In genomic region chr3:107743107-107743506, GRCm38 (mm10) we compare ENCODE assay signal across 14 mouse cellular contexts. TPM values are rescaled to one million over a fixed set of nuclear protein-coding genes. Genes with fewer than 3 reads are reported as not detected.
DNase-seq lines count a peak whose midpoint lies in the region; ATAC-seq and TF ChIP-seq lines count a peak whose summit lies in the region.
"Had no signal": no experiment of that assay in that cellular context is flagged by ENCODE, and none has a peak within 500 bp of the region (broad histone marks: within the 10 kb centered on the region; RNA-seq: fewer than 3 reads in every experiment).

No protein-coding gene starts in this region.

- no peak overlapping the region for H3K4me2 ChIP-seq in forebrain, postnatal 0 days (ENCODE audit: low read depth)
- no peak overlapping the region for H3K4me2 ChIP-seq in kidney, embryonic 15.5 days
- H3K4me2 ChIP-seq in kidney, postnatal 0 days (ENCODE audit: low read length): no peak overlapping the region
- H3K4me2 ChIP-seq: heart, embryonic 15.5 days; limb, embryonic 13.5 days had no signal

- H3K4me1 ChIP-seq in forebrain, embryonic 10.5 days: peaks cover 45% of the 10 kb centered on the region
- H3K4me1 ChIP-seq in forebrain, postnatal 0 days (ENCODE audit: insufficient read depth): peaks cover 9% of the 10 kb centered on the region
- H3K4me1 ChIP-seq in kidney, embryonic 15.5 days: peaks cover 52% of the 10 kb centered on the region
- H3K4me1 ChIP-seq in kidney, postnatal 0 days (replicated peaks; ENCODE audit: insufficient read depth, low read length): peaks cover 41% of the 10 kb centered on the region

- H3K79me2 ChIP-seq in C2C12 (ENCODE audit: control insufficient read depth, insufficient read depth): peaks cover 55% of the 10 kb centered on the region

- no peaks in the 10 kb centered on the region for H3K9me3 ChIP-seq in forebrain, embryonic 10.5 days
- H3K9me3 ChIP-seq in forebrain, postnatal 0 days (ENCODE audit: low read length): no peaks in the 10 kb centered on the region
- no peaks in the 10 kb centered on the region for H3K9me3 ChIP-seq in kidney, embryonic 15.5 days (replicated peaks)
- no peaks in the 10 kb centered on the region for H3K9me3 ChIP-seq in kidney, postnatal 0 days (replicated peaks; ENCODE audit: low read length)
- H3K9me3 ChIP-seq: heart, embryonic 15.5 days; limb, embryonic 13.5 days had no signal

- TF ChIP-seq CTCF in forebrain, postnatal 0 days (IDR thresholded peaks at IDR 0.05; ENCODE audit: low read depth): no peak
- no peak for TF ChIP-seq CTCF in C2C12 (IDR thresholded peaks at IDR 0.05; ENCODE audit: control insufficient read depth, insufficient read depth, insufficient read length)
- no peak for TF ChIP-seq CTCF in kidney, postnatal 0 days (IDR thresholded peaks at IDR 0.05; ENCODE audit: low read depth)

- peaks cover 9% of the 10 kb centered on the region for H3K79me3 ChIP-seq in C2C12 (ENCODE audit: low read depth)

- H3K27me3 ChIP-seq in forebrain, embryonic 10.5 days (ENCODE audit: poor library complexity, severe bottlenecking): no peaks in the 10 kb centered on the region
- no peaks in the 10 kb centered on the region for H3K27me3 ChIP-seq in forebrain, postnatal 0 days (ENCODE audit: insufficient read depth, low read length)
- no peaks in the 10 kb centered on the region for H3K27me3 ChIP-seq in kidney, embryonic 15.5 days
- no peaks in the 10 kb centered on the region for H3K27me3 ChIP-seq in C2C12 (ENCODE audit: control insufficient read depth, insufficient read depth, insufficient read length)
- no peaks in the 10 kb centered on the region for H3K27me3 ChIP-seq in kidney, postnatal 0 days (ENCODE audit: insufficient read depth, low read length)
- H3K27me3 ChIP-seq: heart, embryonic 15.5 days; limb, embryonic 13.5 days had no signal

- no peak overlapping the region for H3ac ChIP-seq in C2C12 (ENCODE audit: control insufficient read depth, insufficient read length, low read depth)

- H3K36me3 ChIP-seq in forebrain, embryonic 10.5 days (replicated peaks): peaks cover 30% of the 10 kb centered on the region
- H3K36me3 ChIP-seq in forebrain, postnatal 0 days (ENCODE audit: insufficient read depth): no peaks in the 10 kb centered on the region
- H3K36me3 ChIP-seq in kidney, embryonic 15.5 days: peaks cover 23% of the 10 kb centered on the region
- peaks cover 69% of the 10 kb centered on the region for H3K36me3 ChIP-seq in C2C12 (ENCODE audit: control insufficient read depth, insufficient read depth)
- 0 out of 2 replicates have a peak, but pooled peaks cover 3% of the 10 kb centered on the region for H3K36me3 ChIP-seq in kidney, postnatal 0 days (ENCODE audit: insufficient read depth, low read length)

- WGBS in forebrain, embryonic 10.5 days: 45% methylated on average over 3 of the region's 3 CpGs
- 51% methylated on average over 3 of the region's 3 CpGs for WGBS in forebrain, postnatal 0 days
- 25% methylated on average over 3 of the region's 3 CpGs for WGBS in kidney, embryonic 15.5 days
- 32% methylated on average over 3 of the region's 3 CpGs for WGBS in kidney, postnatal 0 days

- H3K4me3 ChIP-seq in forebrain, embryonic 10.5 days: no peak overlapping the region
- no peak overlapping the region for H3K4me3 ChIP-seq in forebrain, postnatal 0 days (ENCODE audit: low read depth, low read length)
- no peak overlapping the region for H3K4me3 ChIP-seq in kidney, embryonic 15.5 days (replicated peaks)
- no peak overlapping the region for H3K4me3 ChIP-seq in C2C12 (ENCODE audit: insufficient read depth, poor library complexity, severe bottlenecking)
- H3K4me3 ChIP-seq in kidney, postnatal 0 days (replicated peaks; ENCODE audit: low read depth, low read length): no peak overlapping the region
- H3K4me3 ChIP-seq: heart, embryonic 15.5 days; limb, embryonic 13.5 days had no signal

- peak overlapping the region; percentile 89 for H3K27ac ChIP-seq in forebrain, embryonic 10.5 days
- H3K27ac ChIP-seq in forebrain, postnatal 0 days (ENCODE audit: low read depth, low read length): no peak overlapping the region
- H3K27ac ChIP-seq in kidney, embryonic 15.5 days: no peak overlapping the region
- H3K27ac ChIP-seq in kidney, postnatal 0 days: no peak overlapping the region
- H3K27ac ChIP-seq: heart, embryonic 15.5 days; limb, embryonic 13.5 days had no signal

- H3K9ac ChIP-seq in forebrain, postnatal 0 days: no peak overlapping the region
- H3K9ac ChIP-seq in kidney, embryonic 15.5 days: no peak overlapping the region
- no peak overlapping the region for H3K9ac ChIP-seq in kidney, postnatal 0 days (ENCODE audit: low read depth, low read length)
- H3K9ac ChIP-seq: heart, embryonic 15.5 days; limb, embryonic 13.5 days had no signal

- ATAC-seq in forebrain, postnatal 0 days: no peak
- ATAC-seq in kidney, embryonic 15.5 days (replicated peaks; ENCODE audit: low FRiP score): no peak
- ATAC-seq in kidney, postnatal 0 days (replicated peaks; ENCODE audit: low FRiP score, low read depth): no peak; the same call in 1 of the 2 replicates
- ATAC-seq in frontal cortex, adult (ENCODE audit: low TSS enrichment): no peak
- ATAC-seq: midbrain, embryonic 16.5 days had no signal

- no peak for DNase-seq in forebrain, embryonic 10.5 days (ENCODE audit: extremely low spot score, low spot score)
- DNase-seq in forebrain, postnatal 0 days: no peak
- DNase-seq in kidney, adult 9 months: peak; percentile 43
- DNase-seq in kidney, postnatal 0 days (ENCODE audit: low spot score): peak; percentile 65
- DNase-seq in frontal cortex, postnatal 10 days (ENCODE audit: low spot score in 2 of 2): no peak
- DNase-seq: cerebellum, postnatal 14 days; lung, adult 18-20 months; thymus, postnatal 25 days had no signal

TF ChIP-seq in C2C12, 6 proteins besides CTCF, POLR2A, EP300 and RAD21:
- no peak for TF ChIP-seq CEBPB (IDR thresholded peaks at IDR 0.05; ENCODE audit: low read depth)
- peak; percentile 10 for TF ChIP-seq MAX (IDR thresholded peaks at IDR 0.05)
- TF ChIP-seq MYOG (IDR thresholded peaks at IDR 0.05; ENCODE audit: control insufficient read depth, extremely low read depth, insufficient read length): no peak
- peak; percentile 35 for TF ChIP-seq MYOD1 (IDR thresholded peaks at IDR 0.05; ENCODE audit: control insufficient read depth, insufficient read length, low read depth)
- TF ChIP-seq USF1 (IDR thresholded peaks at IDR 0.05; ENCODE audit: low read depth): no peak

RNA-seq across cellular contexts. Expression of gene Csf1, which starts 17.2 kb away (rescaled TPM):
- polyA plus RNA-seq in forebrain, embryonic 10.5 days (2016; fragmentation: Nextera tagmentation; extraction: Ambion mirVana): 4.6 and 4.8 TPM in 2 replicates
- total RNA-seq in forebrain, postnatal 0 days (2014; rRNA removed): 6.3 and 11.7 TPM in 2 replicates
- 7.2 and 8.6 TPM in 2 replicates for polyA plus RNA-seq in forebrain, postnatal 0 days (2015; fragmentation: Nextera tagmentation; extraction: Ambion mirVana)
- 9.3 and 10.3 TPM in 2 replicates for polyA plus RNA-seq in kidney, embryonic 15.5 days (2015; fragmentation: Nextera tagmentation; extraction: Ambion mirVana)
- 169 TPM for polyA plus RNA-seq in C2C12 (2012; fragmentation: generic; extraction: Trizol)
- 7.8 and 8.7 TPM in 2 replicates for polyA plus RNA-seq in kidney, postnatal 0 days (2015; fragmentation: Nextera tagmentation; extraction: Ambion mirVana)

RNA-seq across cellular contexts. Expression of gene Ahcyl1, which starts 46.7 kb away (rescaled TPM):
- 92.3 and 92.4 TPM in 2 replicates for polyA plus RNA-seq in forebrain, embryonic 10.5 days (2016; fragmentation: Nextera tagmentation; extraction: Ambion mirVana)
- total RNA-seq in forebrain, postnatal 0 days (2014; rRNA removed): 54.2 and 54.6 TPM in 2 replicates
- 79.2 and 100 TPM in 2 replicates for polyA plus RNA-seq in forebrain, postnatal 0 days (2015; fragmentation: Nextera tagmentation; extraction: Ambion mirVana)
- 92.7 and 94.5 TPM in 2 replicates for polyA plus RNA-seq in kidney, embryonic 15.5 days (2015; fragmentation: Nextera tagmentation; extraction: Ambion mirVana)
- polyA plus RNA-seq in C2C12 (2012; fragmentation: generic; extraction: Trizol): 72.1 TPM
- 79.2 and 81.5 TPM in 2 replicates for polyA plus RNA-seq in kidney, postnatal 0 days (2015; fragmentation: Nextera tagmentation; extraction: Ambion mirVana)

Comparison
In these comparisons a context has a peak if more than half of its experiments do, and no peak if none do; other contexts are left out.
1. DNase-seq: peak in kidney, adult 9 months (single experiment) and kidney, postnatal 0 days (single experiment); none in forebrain, embryonic 10.5 days (single experiment), forebrain, postnatal 0 days (single experiment) and frontal cortex, postnatal 10 days (0 of 2).
2. RNA of gene Csf1, which starts 17.2 kb away (polyA plus RNA-seq): 169 TPM in C2C12 (single experiment); 9.3 to 10.3 TPM in kidney, embryonic 15.5 days, 7.2 to 8.6 TPM in forebrain, postnatal 0 days, 7.8 to 8.7 TPM in kidney, postnatal 0 days and 4.6 to 4.8 TPM in forebrain, embryonic 10.5 days; every median in the first group is over 10 times any median in the second.